Mouse (Mus musculus): ENCODE results near the gene Mrps27.

Mrps27 gene

DNA sequence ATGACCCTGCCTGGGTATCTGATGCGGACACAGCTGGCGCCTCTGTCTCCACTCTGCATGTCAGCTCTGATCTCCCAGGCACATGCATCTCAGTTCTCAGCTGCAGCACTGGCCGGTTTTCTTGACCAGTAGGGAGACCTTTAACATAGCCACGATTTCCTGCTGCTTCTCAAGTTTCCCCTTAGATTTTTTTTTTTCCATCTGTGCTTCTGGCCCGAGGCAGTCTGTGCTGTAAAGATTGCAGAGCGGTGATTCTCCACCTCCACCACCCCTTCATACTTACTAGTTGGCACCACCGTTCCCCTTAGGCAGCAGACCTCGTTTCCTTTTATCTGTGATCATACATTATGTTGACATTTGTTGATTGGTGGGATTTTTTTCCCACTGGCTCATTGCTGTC lies 6.6 kb downstream of the Mrps27 start:
- no peak for DNase-seq (ENCODE audit: low read depth in 2 of 2, low spot score in 2 of 2)

DNA sequence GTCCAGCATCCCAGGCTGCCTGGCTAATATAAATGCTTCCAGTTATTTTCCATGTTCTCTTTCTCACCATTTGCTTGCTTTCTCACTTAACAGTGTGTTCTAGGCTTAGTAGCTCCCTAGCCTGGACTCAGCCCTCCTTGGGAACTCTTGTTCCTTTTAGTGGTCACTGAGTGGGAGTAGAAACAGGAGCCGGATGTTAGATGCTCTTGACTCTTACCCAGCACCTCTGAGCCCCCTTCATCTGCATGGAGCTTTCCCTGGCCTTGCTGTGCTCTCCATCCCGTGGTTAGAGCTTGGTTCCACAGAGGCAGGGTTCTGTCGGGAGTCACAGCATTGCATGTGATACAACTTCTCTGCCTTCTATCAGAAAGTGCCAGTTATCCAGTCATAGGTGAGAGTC lies 7.0 kb downstream of the Mrps27 start:
- DNase-seq (ENCODE audit: low read depth in 2 of 2, low spot score in 2 of 2), result no peak

DNA sequence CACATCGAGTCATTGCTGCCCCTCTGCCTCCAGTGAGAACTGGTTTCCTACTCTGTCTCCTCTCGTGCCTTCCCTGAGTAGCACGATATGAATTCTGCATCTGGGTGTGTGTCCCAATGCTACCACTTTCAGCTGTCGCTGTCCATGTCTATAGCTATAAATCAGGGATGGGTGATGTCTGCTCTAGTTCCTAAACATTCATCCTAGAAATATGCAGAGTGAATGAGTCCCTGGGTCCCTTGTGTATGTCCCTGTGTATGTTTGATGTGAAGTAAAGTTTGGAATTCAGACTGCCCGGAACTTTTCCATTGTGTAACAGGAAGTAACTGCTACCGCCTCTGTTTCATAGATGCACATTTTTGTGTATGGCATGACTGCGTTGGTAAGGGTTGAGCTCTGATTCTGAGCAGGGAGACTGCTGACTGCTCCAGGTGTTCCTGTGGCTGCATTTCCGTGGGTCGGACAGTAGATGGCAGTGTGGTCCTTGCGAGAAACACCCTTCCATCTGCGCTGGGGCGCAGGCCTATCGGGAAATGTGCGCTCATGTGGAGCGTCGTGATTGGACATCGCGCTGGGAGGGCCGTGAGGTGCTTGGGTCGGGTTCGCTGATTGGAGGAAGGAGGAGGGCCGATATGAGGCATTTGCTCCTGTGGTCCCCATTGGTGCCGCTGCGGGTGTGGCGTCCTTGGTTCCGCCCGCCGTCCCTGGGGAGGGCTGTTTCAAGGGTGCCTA lies 8.3 kb downstream of the Mrps27 start:
- DNase-seq (ENCODE audit: low read depth in 2 of 2, low spot score in 2 of 2), result peak; percentile 89 to 92

DNA sequence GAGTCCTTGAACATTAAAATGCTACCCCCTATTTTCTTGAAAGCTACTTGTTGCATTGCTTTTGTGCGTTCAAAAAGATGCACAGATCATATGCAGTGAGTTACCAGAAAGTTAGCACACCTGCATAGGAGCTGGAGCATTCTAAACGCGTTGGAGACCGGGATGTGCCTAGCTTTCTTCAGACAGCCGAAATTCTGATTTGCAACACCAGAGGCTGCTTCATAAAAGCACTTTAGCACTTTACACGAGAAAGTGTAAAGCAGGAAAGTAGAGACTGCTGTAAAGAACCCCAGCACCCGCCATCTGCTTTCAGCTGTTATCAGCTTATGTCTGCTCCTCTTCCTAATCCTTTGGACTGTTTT lies 8.9 kb downstream of the Mrps27 start:
- no peak for DNase-seq (ENCODE audit: low read depth in 2 of 2, low spot score in 2 of 2)

DNA sequence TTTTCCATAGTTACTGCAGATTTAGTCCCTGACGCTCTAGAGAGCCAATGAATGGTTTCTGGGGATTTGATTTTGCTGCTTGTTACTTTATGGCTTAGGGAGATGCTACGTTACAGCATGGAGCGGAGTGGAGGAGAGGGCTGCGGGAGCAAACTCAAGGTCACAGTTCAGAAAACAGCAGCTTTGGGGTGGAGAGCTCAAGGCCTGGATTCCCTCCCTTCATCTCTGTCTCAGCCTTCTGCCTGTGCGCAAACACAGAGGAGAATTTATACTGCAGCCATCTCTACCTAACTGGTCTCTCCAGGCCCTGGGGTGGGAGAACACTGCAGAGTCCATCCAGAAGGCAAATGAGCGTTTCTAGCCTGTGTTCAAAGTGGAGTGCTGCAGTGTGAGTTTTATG lies 10.5 kb downstream of the Mrps27 start:
- no peak for DNase-seq (ENCODE audit: low read depth in 2 of 2, low spot score in 2 of 2)

DNA sequence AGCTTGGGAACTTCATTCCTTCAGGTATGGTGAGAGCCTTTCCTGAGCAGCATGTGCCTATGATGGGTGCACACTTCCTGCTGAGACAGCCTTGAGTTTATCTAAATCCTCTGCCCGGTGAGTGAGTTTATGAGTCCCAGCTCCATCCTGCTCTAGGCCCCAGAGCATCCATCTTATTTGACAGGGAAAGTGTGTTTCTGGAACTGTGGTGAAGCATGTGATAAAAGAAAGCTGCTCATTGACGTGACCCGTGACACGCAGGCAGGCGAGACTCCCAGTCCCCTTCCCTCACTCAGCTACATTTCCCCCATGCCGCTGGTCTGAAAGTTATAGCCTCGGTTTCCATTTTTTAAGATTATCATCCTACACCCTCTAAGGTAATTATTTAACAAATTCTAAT lies 11.3 kb downstream of the Mrps27 start:
- DNase-seq (ENCODE audit: low read depth in 2 of 2, low spot score in 2 of 2), result no peak

DNA sequence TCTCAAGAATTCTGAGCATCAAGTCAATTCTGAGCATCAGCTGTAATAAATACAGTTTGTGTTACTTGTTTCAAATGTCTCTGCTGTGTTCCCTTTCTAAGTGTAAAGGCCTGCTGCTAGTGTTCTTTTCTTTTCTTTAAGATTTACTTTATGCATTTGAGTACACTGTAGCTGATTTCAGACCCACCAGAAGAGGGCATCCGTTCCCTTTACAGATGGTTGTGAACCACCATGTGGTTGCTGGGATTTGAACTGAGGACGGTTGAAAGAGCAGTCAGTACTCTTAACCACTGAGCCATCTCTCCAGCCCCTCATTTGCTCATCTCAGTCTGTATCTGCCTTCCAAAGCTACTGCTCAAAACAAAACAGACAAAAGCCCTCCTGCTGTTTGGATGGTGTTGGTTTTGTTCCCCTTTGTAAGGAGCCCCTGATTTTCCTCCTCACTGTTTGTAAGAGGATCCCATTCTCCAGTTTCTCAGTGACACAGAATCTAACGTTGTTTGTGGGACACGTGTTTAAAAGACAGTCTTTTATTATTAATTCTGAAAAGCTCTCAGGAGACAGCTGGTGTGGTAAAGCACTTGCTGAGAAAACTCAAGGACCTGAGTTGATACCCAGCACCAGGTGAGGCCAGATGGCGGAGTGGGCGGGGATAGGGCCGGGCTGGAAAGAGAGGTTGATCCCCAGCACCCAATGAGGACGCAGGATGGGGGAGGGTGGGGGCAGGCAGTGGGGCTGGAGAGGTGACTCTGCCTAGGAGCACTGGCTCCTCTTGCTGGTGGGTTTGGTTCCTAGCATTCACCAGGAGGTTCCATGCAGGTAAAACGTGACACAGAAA lies 12.1 kb downstream of the Mrps27 start:
- DNase-seq (ENCODE audit: low read depth in 2 of 2, low spot score in 2 of 2), result no peak

DNA sequence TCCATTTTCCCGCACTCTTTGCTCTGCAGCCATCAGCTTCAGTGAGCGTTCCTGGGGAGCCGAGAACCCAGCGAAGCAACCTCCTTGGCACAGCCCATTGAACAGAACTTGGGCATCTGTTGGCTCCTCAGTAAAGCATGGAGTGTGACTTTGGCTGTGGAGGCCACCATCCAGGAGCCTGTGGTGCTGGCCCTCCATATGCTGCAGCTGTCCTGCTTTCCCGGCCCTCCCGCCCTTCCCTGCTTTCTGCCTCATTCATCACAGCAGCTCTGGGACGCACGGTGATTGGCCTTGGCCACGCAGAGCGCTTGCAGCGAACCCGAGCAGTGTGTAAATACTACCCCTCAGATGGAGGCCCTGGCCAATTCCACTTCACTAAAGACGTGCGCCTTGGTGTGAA lies 14.3 kb downstream of the Mrps27 start:
- DNase-seq (ENCODE audit: low read depth in 2 of 2, low spot score in 2 of 2), result no peak

DNA sequence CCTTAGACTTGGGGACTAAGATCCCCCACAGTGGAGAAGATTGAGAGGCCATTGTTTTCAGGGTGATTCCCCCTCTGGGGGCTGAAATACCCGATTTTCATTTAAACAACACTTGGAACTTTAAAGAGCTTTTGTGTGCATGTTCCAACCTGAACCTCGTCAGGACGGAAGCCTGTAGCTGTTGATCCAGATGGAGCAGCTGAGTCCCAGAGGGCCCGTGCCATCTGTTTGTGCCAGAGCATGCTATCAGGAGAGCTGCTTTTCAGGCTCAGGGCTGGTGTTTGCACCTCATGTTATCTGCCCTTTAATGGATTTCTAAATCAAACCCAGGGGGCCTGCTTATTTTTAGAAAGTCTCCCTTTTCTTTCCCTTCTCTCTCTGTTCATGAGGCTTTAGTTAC lies 19.3 kb downstream of the Mrps27 start:
- DNase-seq (ENCODE audit: low read depth in 2 of 2, low spot score in 2 of 2), result no peak

DNA sequence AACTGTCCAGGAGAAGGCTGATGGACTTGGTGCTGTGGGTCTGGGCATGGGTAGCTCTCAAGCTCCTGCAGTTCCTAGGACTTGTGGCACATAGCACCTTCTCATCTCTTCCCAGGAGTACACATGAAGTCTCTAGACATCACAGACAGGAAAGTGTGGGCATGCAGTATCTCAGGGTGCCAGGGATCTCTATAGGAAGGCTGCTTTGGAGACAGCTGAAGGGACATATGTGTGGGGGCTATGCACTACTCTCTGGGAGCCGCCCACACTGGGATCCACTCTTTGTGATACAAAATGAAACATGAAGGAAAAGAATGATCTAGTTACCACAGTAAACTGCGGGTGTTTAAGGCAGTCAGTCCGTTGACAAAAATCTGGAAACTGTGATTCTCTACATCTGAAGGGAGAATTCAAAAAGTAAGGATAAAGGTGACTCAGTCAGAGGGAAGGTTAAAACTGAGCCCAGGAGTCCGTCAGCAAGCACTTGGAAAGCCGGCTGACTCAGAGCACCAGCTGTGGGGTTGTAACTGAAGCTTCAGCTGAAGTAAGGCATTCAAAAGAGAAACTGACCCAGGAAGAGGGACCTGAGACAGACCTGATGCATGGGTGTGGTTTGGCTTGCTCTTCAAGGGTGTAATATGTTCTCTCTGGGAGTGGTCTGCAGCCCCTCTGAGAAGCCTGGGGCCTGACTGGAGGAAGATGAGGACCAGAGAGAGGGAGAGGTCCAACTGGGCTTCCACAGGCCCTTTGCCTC lies 22.0 kb downstream of the Mrps27 start:
- DNase-seq (ENCODE audit: low read depth in 2 of 2, low spot score in 2 of 2), result no peak

DNA sequence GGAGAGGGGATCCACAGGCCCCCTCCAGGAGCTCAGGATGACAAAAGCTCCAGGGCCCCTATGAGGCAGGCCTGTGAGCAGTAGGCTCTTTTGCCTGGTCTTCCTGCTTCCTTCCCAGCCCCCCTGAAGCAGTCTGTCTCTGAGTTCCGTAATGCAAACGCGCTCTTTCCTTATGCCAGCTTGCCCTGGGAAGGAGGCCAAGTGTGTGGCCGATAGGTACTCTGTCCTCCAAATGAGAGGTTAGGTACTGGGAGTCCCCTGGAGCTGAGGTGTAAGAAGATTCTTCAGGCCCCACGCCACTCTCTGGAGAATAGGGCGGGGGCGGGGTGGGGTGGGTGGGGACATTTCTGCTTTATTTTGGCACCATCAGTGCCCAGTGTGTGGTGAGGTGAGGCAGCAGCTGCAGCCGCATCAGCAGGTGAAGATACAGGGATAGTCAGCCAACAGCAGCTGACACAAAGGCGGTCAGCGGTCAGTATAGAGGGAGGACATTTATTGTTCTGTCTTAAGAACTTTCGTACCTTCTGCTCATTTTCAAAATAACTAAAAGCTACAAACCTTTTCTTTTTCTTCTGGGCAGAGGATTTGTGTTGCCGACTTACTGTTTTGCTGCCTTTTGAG lies 23.1 kb downstream of the Mrps27 start:
- no peak for DNase-seq (ENCODE audit: low read depth in 2 of 2, low spot score in 2 of 2)

DNA sequence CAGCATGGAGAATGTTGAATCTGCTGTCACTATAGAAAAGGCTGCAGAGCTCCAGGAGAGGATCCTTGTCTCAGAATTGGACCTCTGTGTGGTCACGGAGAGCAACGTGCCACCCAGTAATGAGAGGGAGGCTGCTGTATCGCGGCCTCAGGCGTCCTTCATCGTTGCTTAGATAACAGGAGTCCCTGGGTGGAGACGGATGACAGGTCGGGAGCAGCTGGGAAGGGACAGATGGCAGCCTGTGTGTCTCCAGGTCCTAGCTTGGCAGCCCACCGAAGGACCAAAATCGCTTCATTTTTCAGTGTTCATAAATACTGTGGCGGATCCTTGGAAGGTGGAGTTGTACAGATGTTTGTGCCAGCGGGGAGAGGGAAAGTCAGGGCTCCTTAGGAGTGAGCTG lies 24.5 kb downstream of the Mrps27 start:
- no peak for DNase-seq (ENCODE audit: low read depth in 2 of 2, low spot score in 2 of 2)

DNA sequence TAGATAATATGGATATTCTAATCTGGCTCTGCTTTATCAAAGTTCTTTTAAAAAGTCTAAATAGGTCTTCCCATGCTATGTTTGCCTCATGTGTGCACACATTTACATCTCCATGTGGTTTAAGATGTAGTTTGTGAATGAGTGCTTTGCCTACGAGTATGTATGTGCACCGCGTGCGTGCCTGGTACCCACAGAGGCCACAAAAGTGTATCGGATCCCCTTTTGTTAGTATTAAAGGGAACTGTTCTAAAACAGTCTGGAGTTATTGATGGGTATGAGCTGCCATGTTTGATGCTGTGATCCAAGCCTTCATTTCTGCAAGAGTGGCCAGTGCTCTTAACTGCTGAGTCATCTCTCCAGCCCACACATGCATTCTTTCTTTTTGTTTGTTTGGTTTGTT lies 26.7 kb downstream of the Mrps27 start:
- DNase-seq (ENCODE audit: low read depth in 2 of 2, low spot score in 2 of 2), result no peak

DNA sequence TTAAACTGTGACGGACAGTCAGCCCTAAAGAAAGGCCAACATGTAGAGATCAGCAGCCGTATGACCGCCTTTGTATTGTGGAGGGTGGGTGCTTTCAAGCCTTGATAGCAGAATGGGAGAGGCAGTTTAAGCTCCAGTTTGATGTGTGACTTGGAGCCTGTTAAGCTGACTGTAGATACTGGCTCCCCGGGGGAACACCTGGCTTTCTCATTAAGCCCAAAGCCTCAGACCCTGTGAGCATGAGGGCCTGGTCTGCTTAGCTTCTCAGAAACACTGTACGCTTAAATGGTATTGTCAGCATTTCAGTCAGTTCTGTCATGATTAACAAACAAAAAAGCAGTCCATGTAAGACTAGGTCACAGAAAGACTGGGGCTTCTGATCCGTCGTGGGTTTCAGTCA lies 29.1 kb downstream of the Mrps27 start:
- DNase-seq (ENCODE audit: low read depth in 2 of 2, low spot score in 2 of 2), result no peak

DNA sequence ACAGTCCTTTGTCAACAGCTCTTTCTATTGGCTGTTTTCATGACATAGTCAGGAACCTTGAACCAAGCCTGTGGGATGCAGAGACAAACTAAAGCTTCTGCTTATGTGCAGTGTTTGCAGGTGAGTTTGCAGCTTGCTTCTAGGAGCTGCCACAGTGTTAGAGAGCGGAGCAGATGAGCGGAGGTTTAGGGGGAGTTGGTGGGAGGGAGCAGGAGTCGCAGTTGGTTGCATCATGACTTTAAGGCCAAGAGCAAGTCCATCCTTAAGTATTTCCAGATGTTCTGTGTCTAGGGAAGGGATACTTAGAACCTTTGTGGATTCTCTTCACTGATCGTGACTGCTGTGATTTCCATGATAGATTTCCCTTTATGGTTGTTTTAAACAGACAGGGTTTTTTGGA lies 29.6 kb downstream of the Mrps27 start:
- no peak for DNase-seq (ENCODE audit: low read depth in 2 of 2, low spot score in 2 of 2)

DNA sequence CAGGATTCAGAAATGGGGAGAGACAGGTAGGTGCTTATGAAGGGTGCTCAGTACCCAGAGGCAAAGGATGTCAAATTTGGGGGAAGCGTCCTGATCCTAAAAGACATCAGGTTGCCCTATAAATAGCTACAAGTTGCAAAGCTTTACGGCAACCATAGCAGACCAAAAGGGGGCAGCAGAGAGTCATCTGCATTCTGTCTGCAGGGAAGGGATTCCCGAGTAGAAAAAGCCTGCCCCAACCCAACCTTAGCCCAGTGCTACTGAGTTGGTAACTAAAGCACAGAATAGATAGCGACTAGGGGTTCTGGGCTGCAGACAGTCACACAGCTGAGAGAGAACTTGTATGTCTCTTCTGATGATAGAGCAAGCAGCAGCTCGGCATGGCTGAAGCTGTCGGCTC lies 31.0 kb downstream of the Mrps27 start:
- peak in 1 of 2 experiments; percentile 28 for DNase-seq (ENCODE audit: low read depth in 2 of 2, low spot score in 2 of 2)

DNA sequence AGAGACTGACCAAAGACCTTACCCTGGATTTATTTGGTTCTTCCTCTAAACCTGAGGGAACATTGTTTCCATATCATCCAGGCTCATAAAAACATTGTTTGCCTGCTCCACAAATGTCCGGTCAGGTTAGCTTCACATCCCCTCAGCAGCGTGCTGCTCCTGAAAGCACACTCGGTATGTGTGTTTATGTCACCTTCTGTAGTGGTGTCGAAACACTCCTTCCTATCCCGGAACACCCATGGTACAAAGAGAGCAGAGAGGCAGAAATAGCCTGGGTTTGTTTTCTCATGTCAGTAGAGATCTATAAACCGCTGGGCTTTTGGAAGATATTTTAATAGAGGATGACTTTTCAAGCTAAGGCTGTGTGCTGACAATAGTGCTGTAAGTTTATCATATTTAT lies 32.5 kb downstream of the Mrps27 start:
- no peak for DNase-seq (ENCODE audit: low read depth in 2 of 2, low spot score in 2 of 2)

DNA sequence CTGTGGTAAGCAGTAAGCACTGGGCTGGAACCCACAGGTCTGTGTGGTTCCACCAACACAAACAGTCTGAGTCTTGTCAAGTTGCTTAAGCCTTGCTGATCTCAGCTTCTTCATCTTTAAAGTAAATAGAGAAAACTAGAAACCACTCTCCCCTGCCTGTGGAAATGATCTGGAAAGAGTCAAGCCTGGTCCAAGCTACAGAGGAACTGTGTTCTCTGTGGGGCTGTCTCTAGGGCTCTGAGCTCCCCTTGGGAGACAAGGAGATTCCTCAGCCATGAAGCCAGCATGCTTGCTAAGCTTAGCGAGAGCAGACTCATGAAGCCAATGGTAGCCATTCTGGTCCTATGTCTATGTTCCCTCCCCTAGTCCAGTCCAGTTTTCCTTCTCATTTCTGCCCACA lies 33.6 kb downstream of the Mrps27 start:
- no peak for DNase-seq (ENCODE audit: low read depth in 2 of 2, low spot score in 2 of 2)

DNA sequence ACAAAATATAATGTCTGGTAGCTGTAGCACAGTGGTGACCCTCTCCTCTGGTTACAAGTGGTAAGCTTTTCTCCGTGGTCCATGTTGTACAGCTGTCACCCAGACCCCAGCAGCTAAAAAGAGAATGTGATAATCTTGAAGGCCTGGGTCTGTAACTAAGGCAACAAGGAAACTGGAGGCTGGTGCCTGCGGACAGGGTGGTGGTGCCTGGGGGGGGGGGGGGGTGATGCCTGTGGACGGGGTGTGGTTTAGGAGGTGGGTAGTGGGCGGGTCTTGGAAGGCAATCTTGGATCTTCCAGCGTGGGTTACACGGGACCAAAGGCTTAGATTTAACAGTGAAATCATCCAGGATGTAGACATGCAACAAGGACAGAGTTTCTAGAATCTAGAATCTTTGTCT lies 37.8 kb downstream of the Mrps27 start:
- no peak for DNase-seq (ENCODE audit: low read depth in 2 of 2, low spot score in 2 of 2)

DNA sequence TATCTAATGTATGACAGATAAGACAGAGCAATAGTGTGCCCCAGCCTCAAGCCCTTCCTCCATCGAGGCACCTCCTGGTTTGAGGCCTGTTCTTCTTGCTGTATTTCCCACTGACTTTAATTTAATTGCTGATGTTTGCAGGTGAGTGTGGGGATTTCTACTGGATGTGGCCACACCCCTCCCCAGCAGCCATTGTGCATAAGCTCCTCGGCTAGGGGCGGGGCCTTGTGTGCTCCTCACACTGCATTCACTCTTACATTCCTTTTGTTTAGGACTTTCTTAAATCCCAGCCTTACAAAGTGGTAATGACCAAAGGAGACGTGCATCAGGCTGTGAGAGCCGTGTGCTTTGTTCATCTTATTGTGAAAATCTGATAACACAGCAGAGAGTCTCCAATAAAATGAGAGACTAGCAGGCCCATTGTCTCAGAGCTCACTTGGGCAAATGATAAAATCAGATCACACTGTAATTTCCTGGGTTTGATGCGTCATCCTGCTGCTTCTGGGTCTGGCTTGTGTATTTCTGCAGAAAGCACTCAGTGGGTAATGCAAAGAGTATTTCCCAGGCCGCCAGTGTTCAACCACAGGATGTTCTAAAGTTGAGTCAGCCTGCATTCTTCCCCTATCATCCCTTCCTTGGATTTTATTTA lies 40.1 kb downstream of the Mrps27 start:
- no peak for DNase-seq (ENCODE audit: low read depth in 2 of 2, low spot score in 2 of 2)

DNA sequence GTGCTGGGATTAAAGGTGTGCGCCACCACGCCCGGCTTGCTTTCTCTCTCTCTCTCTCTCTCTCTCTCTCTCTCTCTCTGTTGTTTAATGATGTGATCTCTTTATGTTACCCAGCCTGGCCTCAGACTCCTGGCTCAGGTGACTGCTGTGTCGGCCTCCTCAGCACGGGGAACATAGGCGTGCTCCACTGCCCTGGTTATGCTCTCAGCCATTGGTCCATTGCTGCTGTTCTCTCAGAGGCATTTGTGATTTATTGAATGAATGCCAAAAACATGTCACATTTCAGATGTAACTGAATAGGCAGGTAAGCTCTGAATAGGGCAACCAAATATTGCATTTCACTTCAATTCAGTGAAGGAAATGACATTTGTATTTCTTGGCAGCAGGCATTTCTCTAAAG lies 41.3 kb downstream of the Mrps27 start:
- no peak for DNase-seq (ENCODE audit: low read depth in 2 of 2, low spot score in 2 of 2)
